Mouse (Mus musculus) midbrain, embryonic 12.5 days (tissue): ENCODE data around the gene Mgat4d. TPM values are rescaled to one million over a fixed set of nuclear protein-coding genes. Genes with fewer than 3 reads are reported as not detected.
"Not testable (repeated sequence)": the region's sequence is repeated elsewhere in the genome, so short reads cannot be mapped to it uniquely, and the experiment has no call there.

ENCODE experiments used
- ATAC-seq: fragments of 200-750 bp; cut with Nextera tagmentation; 2 replicates; pipeline ENCODE4 v1.8.0; 2017; ENCODE audit warnings: low read depth, moderate TSS enrichment, moderate library complexity; ENCODE audit not compliant: low FRiP score
- H3K27ac ChIP-seq: fragments of 300-500 bp; sonication (generic); replicated peaks from 2 replicates; pipeline ENCODE4 v1.5.1; 2016; ENCODE audit warnings: mild to moderate bottlenecking
- H3K27me3 ChIP-seq: fragments of 300-500 bp; sonication (generic); 2 replicates; pipeline ENCODE4 v1.6.1; 2016; ENCODE audit warnings: mild to moderate bottlenecking
- H3K36me3 ChIP-seq: fragments of 300-500 bp; sonication (generic); 2 replicates; pipeline ENCODE4 v1.6.1; 2016
- H3K4me1 ChIP-seq: fragments of 300-500 bp; sonication (generic); 2 replicates; pipeline ENCODE4 v1.6.1; 2016
- H3K4me2 ChIP-seq: fragments of 300-500 bp; sonication (generic); replicated peaks from 2 replicates; pipeline ENCODE4 v1.6.1; 2016; ENCODE audit warnings: mild to moderate bottlenecking, moderate library complexity
- H3K4me3 ChIP-seq: fragments of 300-500 bp; sonication (generic); 2 replicates; pipeline ENCODE4 v1.5.1; 2016; ENCODE audit warnings: mild to moderate bottlenecking
- H3K9ac ChIP-seq: fragments of 300-500 bp; sonication (generic); replicated peaks from 2 replicates; pipeline ENCODE4 v1.6.1; 2016; ENCODE audit warnings: mild to moderate bottlenecking, moderate library complexity
- H3K9me3 ChIP-seq: fragments of 300-500 bp; sonication (generic); 2 replicates; pipeline ENCODE4 v1.6.1; 2016; ENCODE audit warnings: mild to moderate bottlenecking
- WGBS: fragments of 180-500 bp; shearing (Covaris S2); methylation state at CpG from one replicate; pipeline ENCODE4 v1.1.7; 2016; 5-methylcytosine and 5-hydroxymethylcytosine counted together
- polyA plus RNA-seq: library from polyadenylated mRNA; unstranded; fragments of >200 nt; fragmentation: Nextera tagmentation; extraction: Ambion mirVana; gene quantifications from 2 replicates; pipeline ENCODE4 v1.2.1, GENCODE M21; 2016

Gene Mgat4d
- polyA plus RNA-seq, 1 experiment from 2014 or later: not detected

- Histone ChIP-seq H3K9ac (no peak overlapping the region), H3K4me2 (no peak overlapping the region), H3K27me3 (no peaks in the 10 kb centered on the region), H3K9me3 (no peaks in the 10 kb centered on the region), H3K27ac (no peak overlapping the region), H3K4me1 (no peaks in the 10 kb centered on the region), H3K4me3 (no peak overlapping the region), H3K36me3 (no peaks in the 10 kb centered on the region)
- WGBS: 76% methylated on average over 11 of the region's 11 CpGs
- no peak for ATAC-seq
Observed at GRCm38 (mm10) chr8:83426104-83426759, 78.0 kb downstream of the Mgat4d start.

GRCm38 (mm10) chr8:83426949-83427348 is 78.7 kb downstream of the Mgat4d start:
- WGBS: 84% methylated on average over 7 of the region's 7 CpGs
- no peak for ATAC-seq
- Histone ChIP-seq H3K9ac (no peak overlapping the region), H3K27ac (no peak overlapping the region), H3K36me3 (no peaks in the 10 kb centered on the region), H3K9me3 (no peaks in the 10 kb centered on the region), H3K4me1 (no peaks in the 10 kb centered on the region), H3K4me2 (no peak overlapping the region), H3K4me3 (no peak overlapping the region), H3K27me3 (no peaks in the 10 kb centered on the region)

- H3K27me3 ChIP-seq, H3K9me3 ChIP-seq, H3K4me1 ChIP-seq, ATAC-seq, H3K4me3 ChIP-seq, H3K27ac ChIP-seq, H3K4me2 ChIP-seq, H3K9ac ChIP-seq: not testable (repeated sequence)
- WGBS: 87% methylated on average over 3 of the region's 3 CpGs
- H3K36me3 ChIP-seq: peaks cover 11% of the 10 kb centered on the region
Observed at GRCm38 (mm10) chr8:83428621-83429020, 80.3 kb downstream of the Mgat4d start.

- 77% methylated on average over 4 of the region's 4 CpGs for WGBS
- peaks cover 16% of the 10 kb centered on the region for H3K36me3 ChIP-seq
- H3K9me3 ChIP-seq: no peaks in the 10 kb centered on the region
- no peak overlapping the region for H3K4me3 ChIP-seq
- no peak overlapping the region for H3K27ac ChIP-seq
- no peak overlapping the region for H3K4me2 ChIP-seq
- H3K4me1 ChIP-seq: no peaks in the 10 kb centered on the region
- no peak overlapping the region for H3K9ac ChIP-seq
- ATAC-seq: no peak
- no peaks in the 10 kb centered on the region for H3K27me3 ChIP-seq
Observed at GRCm38 (mm10) chr8:83429071-83429524, 80.8 kb downstream of the Mgat4d start.

Other genes starting within 250 kb of the Mgat4d start
- gene Tbc1d9, start 183.1 kb upstream of the Mgat4d start, polyA plus RNA-seq: 12.3 and 14.3 TPM in 2 replicates
- gene Gm10645, start 182.3 kb upstream of the Mgat4d start, polyA plus RNA-seq: 6.5 and 7.0 TPM in 2 replicates
- gene Ucp1, start 58.1 kb upstream of the Mgat4d start, polyA plus RNA-seq: not detected in 2 replicates
- 30.9 and 34.3 TPM in 2 replicates for gene Elmod2, start 16.0 kb upstream of the Mgat4d start, polyA plus RNA-seq
- gene Clgn, start 41.4 kb downstream of the Mgat4d start, polyA plus RNA-seq: 5.9 and 6.2 TPM in 2 replicates
- gene Scoc, start 109.9 kb downstream of the Mgat4d start, polyA plus RNA-seq: 171 and 182 TPM in 2 replicates
- gene Olfr370, start 187.3 kb downstream of the Mgat4d start, polyA plus RNA-seq: not detected in 2 replicates
- 329 and 353 TPM in 2 replicates for gene Ndufb7, start 218.2 kb downstream of the Mgat4d start, polyA plus RNA-seq